Mouse (Mus musculus) heart, postnatal 0 days (tissue): ENCODE data around the gene Lrrc39.

Source experiments
- CTCF ChIP-seq: IDR thresholded peaks from 2 replicates; pipeline ENCODE4 v1.5.1; 2016; ENCODE audit warnings: antibody characterized with exemption, control low read depth, low read depth
- EP300 ChIP-seq: IDR thresholded peaks from 2 replicates; pipeline ENCODE4 v1.6.1; 2016; ENCODE audit warnings: antibody characterized with exemption, low read depth

- TF ChIP-seq CTCF (no peak), EP300 (no peak)
Measured at GRCm38 (mm10) chr3:116595603-116595991, 32.8 kb downstream of the Lrrc39 start.
